Mouse (Mus musculus) MEL (cell line): ENCODE results near the gene Inpp5b. TPM values are rescaled to one million over a fixed set of nuclear protein-coding genes. Genes with fewer than 3 reads are reported as not detected.

Source experiments
- DNase-seq: peaks from one replicate; pipeline ENCODE4 v3.0.0; 2011; ENCODE audit warnings: low read depth, low spot score
- H3K27ac ChIP-seq: 2 replicates; pipeline ENCODE4 v1.5.1; 2012; ENCODE audit warnings: low read depth, mild to moderate bottlenecking, control low read depth, low read length, moderate library complexity; ENCODE audit not compliant: control insufficient read depth
- H3K27me3 ChIP-seq, 2 experiments: fragments of 150-350 bp in 1 of 2; sonication (generic) in 1 of 2; 2 replicates each; pipeline ENCODE4 v1.6.1; 2012; ENCODE audit warnings: low read length in 2 of 2, mild to moderate bottlenecking in 2 of 2, improper control_type of control experiment in 1 of 2, moderate library complexity in 1 of 2; ENCODE audit not compliant: insufficient read depth in 2 of 2, control insufficient read depth in 1 of 2
- H3K36me3 ChIP-seq, 2 experiments: 2 replicates each; pipeline ENCODE4 v1.6.1; 2012 to 2014; ENCODE audit warnings: low read length in 2 of 2, improper control_type of control experiment in 1 of 2, inconsistent platforms in 1 of 2, mild to moderate bottlenecking in 1 of 2; ENCODE audit not compliant: insufficient read depth in 2 of 2, control insufficient read depth in 1 of 2
- H3K4me1 ChIP-seq, 2 experiments: fragments of 150-350 bp in 1 of 2; sonication (generic) in 1 of 2; 2 replicates each; pipeline ENCODE4 v1.6.1; 2012; ENCODE audit warnings: low read length in 2 of 2, improper control_type of control experiment in 1 of 2, mild to moderate bottlenecking in 1 of 2; ENCODE audit not compliant: insufficient read depth in 2 of 2, control insufficient read depth in 1 of 2
- H3K4me3 ChIP-seq, 2 experiments: fragments of 150-350 bp in 1 of 2; sonication (generic) in 1 of 2; 2 replicates each; pipeline ENCODE4 v1.5.1; 2012; ENCODE audit warnings: low read depth in 2 of 2, low read length in 2 of 2, mild to moderate bottlenecking in 2 of 2, moderate library complexity in 2 of 2, control low read depth in 1 of 2, improper control_type of control experiment in 1 of 2; ENCODE audit not compliant: control insufficient read depth in 1 of 2, insufficient read depth in 1 of 2
- H3K79me2 ChIP-seq: 2 replicates; pipeline ENCODE4 v1.6.1; 2012; ENCODE audit warnings: mild to moderate bottlenecking, low read length, moderate library complexity; ENCODE audit not compliant: control insufficient read depth, poor library complexity, insufficient read depth
- H3K9ac ChIP-seq: 2 replicates; pipeline ENCODE4 v1.6.1; 2012; ENCODE audit warnings: low read depth, mild to moderate bottlenecking, control low read depth, low read length, moderate library complexity; ENCODE audit not compliant: control insufficient read depth, poor library complexity, severe bottlenecking
- H3K9me3 ChIP-seq: fragments of 150-350 bp; sonication (generic); replicated peaks from 2 replicates; pipeline ENCODE4 v1.6.1; 2012; ENCODE audit warnings: mild to moderate bottlenecking, low read length, improper control_type of control experiment, moderate library complexity; ENCODE audit not compliant: insufficient read depth
- CHD1 ChIP-seq: IDR thresholded peaks from 2 replicates; pipeline ENCODE4 v1.6.1; 2012; ENCODE audit warnings: low read depth, mild to moderate bottlenecking, inconsistent platforms, low read length, improper control_type of control experiment
- CHD2 ChIP-seq: IDR thresholded peaks from 2 replicates; pipeline ENCODE4 v1.6.1; 2011; ENCODE audit warnings: low read length, improper control_type of control experiment
- CTCF ChIP-seq, 3 experiments: IDR thresholded peaks in 2 of 3; conservative IDR thresholded peaks in 1 of 3; 2 replicates each; pipeline ENCODE4 v1.5.1; 2011 to 2012; ENCODE audit warnings: low read length in 3 of 3, low read depth in 2 of 3, mild to moderate bottlenecking in 2 of 3, improper control_type of control experiment in 1 of 3, inconsistent platforms in 1 of 3, mixed read lengths in 1 of 3, moderate library complexity in 1 of 3; ENCODE audit not compliant: control insufficient read depth in 1 of 3, insufficient read depth in 1 of 3, poor library complexity in 1 of 3, severe bottlenecking in 1 of 3
- E2F4 ChIP-seq: IDR thresholded peaks from 2 replicates; pipeline ENCODE4 v1.6.1; 2011; ENCODE audit warnings: low read depth, low read length, improper control_type of control experiment, borderline replicate concordance
- ELF1 ChIP-seq: IDR thresholded peaks from 2 replicates; pipeline ENCODE4 v1.6.1; 2014; ENCODE audit warnings: low read depth, mild to moderate bottlenecking, inconsistent platforms, low read length, improper control_type of control experiment, moderate library complexity
- EP300 ChIP-seq, 2 experiments: IDR thresholded peaks; 2 replicates each; pipeline ENCODE4 v1.6.1; 2011; ENCODE audit warnings: improper control_type of control experiment in 2 of 2, low read length in 2 of 2, low read depth in 1 of 2, mild to moderate bottlenecking in 1 of 2
- ETS1 ChIP-seq: IDR thresholded peaks from 2 replicates; pipeline ENCODE4 v1.6.1; 2012; ENCODE audit warnings: low read depth, mild to moderate bottlenecking, inconsistent platforms, low read length, improper control_type of control experiment, moderate library complexity
- GABPA ChIP-seq: IDR thresholded peaks from 2 replicates; pipeline ENCODE4 v1.6.1; 2012; ENCODE audit warnings: low read depth, mild to moderate bottlenecking, inconsistent platforms, low read length, improper control_type of control experiment, moderate library complexity
- GATA1 ChIP-seq: IDR thresholded peaks from 2 replicates; pipeline ENCODE4 v1.6.1; 2011; ENCODE audit warnings: low read depth, low read length, improper control_type of control experiment
- HCFC1 ChIP-seq: IDR thresholded peaks from 2 replicates; pipeline ENCODE4 v1.6.1; 2012; ENCODE audit warnings: low read depth, mild to moderate bottlenecking, inconsistent platforms, low read length, improper control_type of control experiment, moderate library complexity
- KAT2A ChIP-seq: conservative IDR thresholded peaks from 2 replicates; pipeline ENCODE4 v1.6.1; 2012; ENCODE audit warnings: low read depth, low read length, improper control_type of control experiment, inconsistent platforms
- MAFK ChIP-seq: IDR thresholded peaks from 2 replicates; pipeline ENCODE4 v1.6.1; 2011; ENCODE audit warnings: low read depth, mild to moderate bottlenecking, low read length, improper control_type of control experiment, borderline replicate concordance
- MAX ChIP-seq: IDR thresholded peaks from 2 replicates; pipeline ENCODE4 v1.6.1; 2011; ENCODE audit warnings: low read length, improper control_type of control experiment
- MAZ ChIP-seq: IDR thresholded peaks from 2 replicates; pipeline ENCODE4 v1.6.1; 2012; ENCODE audit warnings: low read depth, mild to moderate bottlenecking, inconsistent platforms, low read length, improper control_type of control experiment
- MXI1 ChIP-seq: IDR thresholded peaks from 2 replicates; pipeline ENCODE4 v1.6.1; 2011; ENCODE audit warnings: mild to moderate bottlenecking, low read depth, low read length, improper control_type of control experiment
- MYB ChIP-seq: IDR thresholded peaks from 2 replicates; pipeline ENCODE4 v1.6.1; 2011; ENCODE audit warnings: mild to moderate bottlenecking, low read depth, low read length, improper control_type of control experiment
- MYC ChIP-seq: IDR thresholded peaks from 2 replicates; pipeline ENCODE4 v1.6.1; 2011; ENCODE audit warnings: low read depth, mild to moderate bottlenecking, low read length, improper control_type of control experiment, moderate library complexity
- NELFE ChIP-seq: IDR thresholded peaks from 2 replicates; pipeline ENCODE4 v1.6.1; 2011; ENCODE audit warnings: low read depth, low read length, improper control_type of control experiment
- NRF1 ChIP-seq: IDR thresholded peaks from 2 replicates; pipeline ENCODE4 v1.6.1; 2014; ENCODE audit warnings: low read depth, mild to moderate bottlenecking, inconsistent platforms, low read length, improper control_type of control experiment, moderate library complexity; ENCODE audit not compliant: poor library complexity, insufficient read depth, severe bottlenecking
- POLR2A ChIP-seq, 2 experiments: IDR thresholded peaks; 2 replicates each; pipeline ENCODE4 v1.6.1; 2011 to 2012; ENCODE audit warnings: low read length in 2 of 2, mild to moderate bottlenecking in 2 of 2, control low read depth in 1 of 2, improper control_type of control experiment in 1 of 2, low read depth in 1 of 2, moderate library complexity in 1 of 2; ENCODE audit not compliant: control insufficient read depth in 1 of 2, insufficient read depth in 1 of 2, poor library complexity in 1 of 2
- POLR2AphosphoS2 ChIP-seq: IDR thresholded peaks from 2 replicates; pipeline ENCODE4 v1.6.1; 2011; ENCODE audit warnings: low read length, improper control_type of control experiment
- POLR2AphosphoS5 ChIP-seq: IDR thresholded peaks from 2 replicates; pipeline ENCODE4 v1.6.1; 2012; ENCODE audit warnings: low read depth, borderline replicate concordance, mild to moderate bottlenecking, inconsistent platforms, low read length, moderate library complexity, mixed read lengths
- RAD21 ChIP-seq: IDR thresholded peaks from 2 replicates; pipeline ENCODE4 v1.6.1; 2011; ENCODE audit warnings: mild to moderate bottlenecking, low read depth, low read length, improper control_type of control experiment
- RCOR1 ChIP-seq: IDR thresholded peaks from 2 replicates; pipeline ENCODE4 v1.6.1; 2012; ENCODE audit warnings: low read depth, mild to moderate bottlenecking, inconsistent platforms, low read length, improper control_type of control experiment
- SMC3 ChIP-seq: IDR thresholded peaks from 2 replicates; pipeline ENCODE4 v1.6.1; 2011; ENCODE audit warnings: low read depth, low read length, improper control_type of control experiment
- TAL1 ChIP-seq: IDR thresholded peaks from 2 replicates; pipeline ENCODE4 v1.6.1; 2012; ENCODE audit warnings: mild to moderate bottlenecking, inconsistent platforms, low read length, moderate library complexity, mixed read lengths
- TBP ChIP-seq: IDR thresholded peaks from 2 replicates; pipeline ENCODE4 v1.8.0; 2011; ENCODE audit warnings: low read depth, low read length, improper control_type of control experiment
- TCF12 ChIP-seq: IDR thresholded peaks from 2 replicates; pipeline ENCODE4 v1.6.1; 2014; ENCODE audit warnings: low read depth, mild to moderate bottlenecking, inconsistent platforms, low read length, improper control_type of control experiment, moderate library complexity
- UBTF ChIP-seq: IDR thresholded peaks from 2 replicates; pipeline ENCODE4 v1.6.1; 2012; ENCODE audit warnings: low read depth, mild to moderate bottlenecking, inconsistent platforms, low read length, improper control_type of control experiment, moderate library complexity, borderline replicate concordance; ENCODE audit not compliant: insufficient read depth
- USF1 ChIP-seq: IDR thresholded peaks from 2 replicates; pipeline ENCODE4 v1.6.1; 2014; ENCODE audit warnings: low read depth, mild to moderate bottlenecking, inconsistent platforms, low read length, improper control_type of control experiment, moderate library complexity
- USF2 ChIP-seq, 2 experiments: IDR thresholded peaks; 2 replicates each; pipeline ENCODE4 v1.6.1; 2011 to 2012; ENCODE audit warnings: improper control_type of control experiment in 2 of 2, low read length in 2 of 2, borderline replicate concordance in 1 of 2, inconsistent platforms in 1 of 2, low read depth in 1 of 2, mild to moderate bottlenecking in 1 of 2; ENCODE audit not compliant: insufficient read depth in 1 of 2
- ZC3H11A ChIP-seq: IDR thresholded peaks from 2 replicates; pipeline ENCODE4 v1.6.1; 2012; ENCODE audit warnings: low read depth, mild to moderate bottlenecking, inconsistent platforms, low read length, improper control_type of control experiment
- ZKSCAN1 ChIP-seq: IDR thresholded peaks from 2 replicates; pipeline ENCODE4 v1.6.1; 2012; ENCODE audit warnings: low read depth, mild to moderate bottlenecking, inconsistent platforms, low read length, improper control_type of control experiment, moderate library complexity
- ZMIZ1 ChIP-seq: IDR thresholded peaks from 2 replicates; pipeline ENCODE4 v1.6.1; 2012; ENCODE audit warnings: low read depth, mild to moderate bottlenecking, inconsistent platforms, low read length, improper control_type of control experiment, moderate library complexity
- polyA plus RNA-seq, 2 experiments: library from polyadenylated mRNA; stranded (reverse) in 1 of 2; unstranded in 1 of 2; fragments of >175 nt in 1 of 2; fragments of >200 nt in 1 of 2; gene quantifications; 2 replicates each; pipeline versions ENCODE4 v1.2.1 to v1.2.4; 2012; ENCODE audit warnings: low replicate concordance in 2 of 2, low read depth in 1 of 2; ENCODE audit not compliant: insufficient read length in 2 of 2, insufficient read depth in 1 of 2, missing spikeins in 1 of 2
- total RNA-seq: library from RNA; depleted of rRNA; stranded (reverse); fragments of 300-350 nt; gene quantifications from 2 replicates; pipeline ENCODE4 v1.2.3, GENCODE M21; 2012

The Inpp5b gene
- total and polyA plus RNA-seq, 3 experiments, result 28.6 to 52.5 TPM; not detected in 1

- Histone ChIP-seq H3K9ac (peak within 1 kb of the TSS; percentile 86), H3K4me1 (peaks cover 0 to 10% of the 10 kb centered on the region in 2 experiments; a peak in 2 of 4 replicates), H3K9me3 (no peaks in the 10 kb centered on the region), H3K79me2 (peaks cover 16% of the 10 kb centered on the region), H3K36me3 (peaks cover 4 to 10% of the 10 kb centered on the region in 2 experiments), H3K27ac (peak within 1 kb of the TSS; percentile 63), H3K27me3 (no peaks in the 10 kb centered on the region), H3K4me3 (peak within 1 kb of the TSS; percentile 64 to 94)
- DNase-seq, result peak; percentile 98
- TF ChIP-seq MXI1 (peak; percentile 81; the same call in 1 of the 2 replicates), ETS1 (no peak), HCFC1 (peak; percentile 97), E2F4 (no peak), ZKSCAN1 (no peak), GABPA (peak; percentile 45; the same call in 1 of the 2 replicates), TCF12 (peak; percentile 79), RAD21 (no peak; the same call in 1 of the 2 replicates), POLR2AphosphoS2 (peak; percentile 78; the same call in 1 of the 2 replicates), NRF1 (peak; percentile 36; the same call in 1 of the 2 replicates), POLR2A (IDR thresholded peaks at IDR 0.05; ENCODE audit: control insufficient read depth in 1 of 2, insufficient read depth in 1 of 2, low read depth in 1 of 2, low read length in 2 of 2, poor library complexity in 1 of 2) (peak; percentile 89 to 90), GATA1 (0 out of 2 replicates have a peak, but pooled peaks have one; percentile 12), MYC (peak; percentile 80), MAZ (peak; percentile 91), CHD2 (no peak), CHD1 (no peak), ELF1 (peak; percentile 80; the same call in 1 of the 2 replicates), USF2 (IDR thresholded peaks at IDR 0.05; ENCODE audit: borderline replicate concordance in 1 of 2, insufficient read depth in 1 of 2, low read depth in 1 of 2, low read length in 2 of 2) (no peak), MYB (no peak), EP300 (IDR thresholded peaks at IDR 0.05; ENCODE audit: low read depth in 1 of 2, low read length in 2 of 2) (no peak), CTCF (IDR thresholded peaks at IDR 0.05 in 2 of 3, conservative IDR thresholded peaks at IDR 0.05 in 1 of 3; ENCODE audit: control insufficient read depth in 1 of 3, insufficient read depth in 1 of 3, low read depth in 2 of 3, low read length in 3 of 3, poor library complexity in 1 of 3, severe bottlenecking in 1 of 3) (peak; percentile 58 to 91 (median 87)), UBTF (no peak; the same call in 1 of the 2 replicates), ZC3H11A (no peak), NELFE (peak; percentile 77), ZMIZ1 (0 out of 2 replicates have a peak, but pooled peaks have one; percentile 33), TAL1 (no peak), USF1 (peak; percentile 7; the same call in 1 of the 2 replicates), KAT2A (peak; percentile 72; the same call in 1 of the 2 replicates), RCOR1 (no peak), POLR2AphosphoS5 (no peak), SMC3 (peak; percentile 52), MAFK (no peak), TBP (peak; percentile 90), MAX (0 out of 2 replicates have a peak, but pooled peaks have one; percentile 67)
Observed at GRCm38 (mm10) chr4:124714545-124715481, 26.8 kb upstream of the Inpp5b start, which contains the start of gene Sf3a3. TSS of gene Sf3a3 (plus strand) at chr4:124714776.
